8 mouse cellular contexts compared by ENCODE assay signal in the genomic region with DNA sequence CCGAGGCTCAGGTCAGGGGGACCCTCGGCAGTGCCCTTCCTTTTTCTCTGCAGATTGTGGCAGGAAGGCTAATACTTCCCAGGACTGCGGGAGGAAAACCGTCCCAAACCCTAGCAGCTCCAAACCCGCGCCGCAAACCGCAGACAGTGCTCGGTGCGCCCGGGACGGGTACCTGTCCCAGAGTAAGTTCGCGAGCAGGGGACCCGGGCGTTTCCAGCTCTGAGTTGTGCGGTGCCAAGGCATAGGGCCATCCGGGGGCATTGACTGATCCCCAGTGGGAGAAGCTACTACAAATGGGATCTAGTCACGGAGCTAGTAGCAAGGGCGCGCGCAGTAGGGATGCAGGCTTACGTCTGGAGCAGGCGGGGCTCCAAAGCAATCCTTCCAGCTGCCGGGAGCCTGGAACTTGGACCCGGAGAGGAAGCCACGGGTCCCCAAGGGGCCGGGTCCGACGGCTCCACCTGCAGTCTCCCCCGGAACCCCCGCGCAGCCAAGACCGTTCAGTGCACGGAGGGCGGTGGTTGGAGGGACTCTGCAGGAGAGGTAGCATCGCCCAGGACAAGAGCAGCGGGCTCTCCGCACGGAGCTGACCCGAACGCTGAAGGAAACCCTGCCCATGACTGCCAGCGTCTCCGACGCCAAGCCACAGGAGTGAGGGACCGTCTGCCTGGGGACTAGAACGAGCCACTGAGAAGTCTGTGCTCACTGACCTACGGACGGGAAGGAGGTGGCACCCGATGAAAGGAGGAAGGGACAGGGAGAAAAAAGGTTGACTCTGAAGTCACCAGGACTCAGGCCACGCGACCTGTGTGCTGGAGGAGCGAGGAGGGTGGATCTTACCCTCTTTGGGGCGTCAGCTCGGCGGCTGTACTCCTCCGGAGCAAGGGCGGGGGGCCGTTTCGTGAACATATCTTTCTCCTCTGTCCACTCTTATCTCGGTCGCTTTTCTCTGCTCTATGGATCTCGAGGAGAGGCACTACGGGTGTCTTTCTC. TPM values are rescaled to one million over a fixed set of nuclear protein-coding genes. Genes with fewer than 3 reads are reported as not detected.
A peak's percentile ranks its signal among the peaks of the same experiment; 100 is the strongest.
DNase-seq lines count a peak whose midpoint lies in the region; ATAC-seq lines count a peak whose summit lies in the region.

A gene (minus strand): TSS at position 943 of the 993 bp plus-strand sequence.

- 1% methylated on average over 64 of the region's 64 CpGs for WGBS in forebrain, embryonic 16.5 days
- 1% methylated on average over 64 of the region's 64 CpGs for WGBS in intestine, embryonic 14.5 days
- WGBS in midbrain, embryonic 12.5 days, result under 1% methylated on average over 64 of the region's 64 CpGs

- DNase-seq in lung, postnatal 14 days, result peak; percentile 1
- DNase-seq in lung, adult 18-20 months, result no peak
- DNase-seq in intestine, embryonic 14.5 days (ENCODE audit: low spot score), result peak; percentile 69
- no peak for DNase-seq in natural killer cell, adult 2 months (ENCODE audit: low spot score in 2 of 2)
- no peak for DNase-seq in MN1 (ENCODE audit: low spot score)

- peaks cover 27% of the 10 kb centered on the region for H3K27me3 ChIP-seq in forebrain, embryonic 16.5 days (replicated peaks; ENCODE audit: control insufficient read depth, insufficient read depth, low read length)
- H3K27me3 ChIP-seq in intestine, embryonic 14.5 days (replicated peaks; ENCODE audit: control insufficient read depth, insufficient read depth, low read length), result peaks cover 34% of the 10 kb centered on the region
- H3K27me3 ChIP-seq in midbrain, embryonic 12.5 days, result peaks cover 47% of the 10 kb centered on the region

- H3K4me1 ChIP-seq in forebrain, embryonic 16.5 days (replicated peaks; ENCODE audit: control insufficient read depth, insufficient read depth, low read length), result peaks cover 12% of the 10 kb centered on the region
- 0 out of 2 replicates have a peak, but pooled peaks cover 2% of the 10 kb centered on the region for H3K4me1 ChIP-seq in intestine, embryonic 14.5 days (replicated peaks; ENCODE audit: control insufficient read depth, insufficient read depth, low read length)
- peaks cover 16% of the 10 kb centered on the region for H3K4me1 ChIP-seq in midbrain, embryonic 12.5 days

- peak within 1 kb of the TSS; percentile 63 for H3K4me2 ChIP-seq in forebrain, embryonic 16.5 days (ENCODE audit: low read length)
- H3K4me2 ChIP-seq in intestine, embryonic 14.5 days (ENCODE audit: low read length), result peak within 1 kb of the TSS; percentile 52
- H3K4me2 ChIP-seq in midbrain, embryonic 12.5 days (replicated peaks), result peak within 1 kb of the TSS; percentile 63

- peak; percentile 49; the same call in 1 of the 2 replicates for ATAC-seq in forebrain, embryonic 16.5 days
- ATAC-seq in intestine, embryonic 14.5 days (replicated peaks; ENCODE audit: low FRiP score, low TSS enrichment, low read depth), result peak; percentile 29; the same call in 1 of the 2 replicates
- peak; percentile 61; the same call in 1 of the 2 replicates for ATAC-seq in midbrain, embryonic 12.5 days (ENCODE audit: low FRiP score, low read depth)
- no peak for ATAC-seq in activated CD4-positive, CD25-positive, alpha-beta regulatory T cell, adult 4 months

- H3K4me3 ChIP-seq in forebrain, embryonic 16.5 days (replicated peaks; ENCODE audit: low read length), result peak within 1 kb of the TSS; percentile 38
- peak within 1 kb of the TSS; percentile 34 for H3K4me3 ChIP-seq in intestine, embryonic 14.5 days (ENCODE audit: low read depth, low read length)
- H3K4me3 ChIP-seq in midbrain, embryonic 12.5 days, result peak within 1 kb of the TSS; percentile 39

- H3K27ac ChIP-seq in forebrain, embryonic 16.5 days (ENCODE audit: low read length), result no peak within 1 kb of the TSS
- H3K27ac ChIP-seq in intestine, embryonic 14.5 days (ENCODE audit: low read depth), result no peak within 1 kb of the TSS
- H3K27ac ChIP-seq in midbrain, embryonic 12.5 days (replicated peaks), result no peak within 1 kb of the TSS

- peak within 1 kb of the TSS; percentile 22; the same call in 1 of the 2 replicates for H3K9ac ChIP-seq in forebrain, embryonic 16.5 days (replicated peaks; ENCODE audit: low read depth, low read length)
- H3K9ac ChIP-seq in intestine, embryonic 14.5 days (ENCODE audit: low read length), result peak within 1 kb of the TSS; percentile 5; the same call in 1 of the 2 replicates
- H3K9ac ChIP-seq in midbrain, embryonic 12.5 days (replicated peaks), result 0 out of 2 replicates have a peak within 1 kb of the TSS, but pooled peaks have one; percentile 20

- no peaks in the 10 kb centered on the region for H3K36me3 ChIP-seq in forebrain, embryonic 16.5 days (ENCODE audit: control insufficient read depth, insufficient read depth)
- H3K36me3 ChIP-seq in intestine, embryonic 14.5 days (ENCODE audit: control insufficient read depth, insufficient read depth, low read length), result no peaks in the 10 kb centered on the region
- H3K36me3 ChIP-seq in midbrain, embryonic 12.5 days, result no peaks in the 10 kb centered on the region

- no peaks in the 10 kb centered on the region; the same call in 1 of the 2 replicates for H3K9me3 ChIP-seq in forebrain, embryonic 16.5 days (ENCODE audit: control insufficient read depth, low read length)
- H3K9me3 ChIP-seq in intestine, embryonic 14.5 days (ENCODE audit: control insufficient read depth, low read length), result no peaks in the 10 kb centered on the region
- H3K9me3 ChIP-seq in midbrain, embryonic 12.5 days, result no peaks in the 10 kb centered on the region

RNA-seq across cellular contexts. Expression of the gene that starts here (rescaled TPM):
- 0.11 and 0.16 TPM in 2 replicates for polyA plus RNA-seq in forebrain, embryonic 16.5 days (2015; fragmentation: Nextera tagmentation; extraction: Ambion mirVana)
- polyA plus RNA-seq in intestine, embryonic 14.5 days (2014; fragmentation: Nextera tagmentation; extraction: Ambion mirVana), result 0.16 and 0.27 TPM in 2 replicates
- polyA plus RNA-seq in midbrain, embryonic 12.5 days (2016; fragmentation: Nextera tagmentation; extraction: Ambion mirVana), result 3.2 and 9.3 TPM in 2 replicates
- polyA plus RNA-seq in activated CD4-positive, CD25-positive, alpha-beta regulatory T cell, adult 4 months (2017; shearing (Covaris generic)), result under 1 TPM in 1 of 2 experiments, not detected in 1; 0.09 TPM

Comparison
In these comparisons a context has a peak if more than half of its experiments do, and no peak if none do; other contexts are left out.
1. Peak in ATAC-seq, H3K4me3 ChIP-seq, H3K9ac ChIP-seq and H3K4me2 ChIP-seq in forebrain, embryonic 16.5 days; RNA of the gene not detected or under 1 TPM.
2. Peak in DNase-seq, ATAC-seq, H3K4me3 ChIP-seq, H3K9ac ChIP-seq and H3K4me2 ChIP-seq in intestine, embryonic 14.5 days; RNA of the gene not detected or under 1 TPM.